Mouse (Mus musculus): ENCODE data around the gene Tbc1d7.

Tbc1d7 gene

GRCm38 (mm10) chr13:43171020-43171710, at the start of gene Tbc1d7:
Gene Tbc1d7, minus strand, starts transcription at chr13:43171501.
- DNase-seq (ENCODE audit: low read depth) = peak; percentile 92

DNA sequence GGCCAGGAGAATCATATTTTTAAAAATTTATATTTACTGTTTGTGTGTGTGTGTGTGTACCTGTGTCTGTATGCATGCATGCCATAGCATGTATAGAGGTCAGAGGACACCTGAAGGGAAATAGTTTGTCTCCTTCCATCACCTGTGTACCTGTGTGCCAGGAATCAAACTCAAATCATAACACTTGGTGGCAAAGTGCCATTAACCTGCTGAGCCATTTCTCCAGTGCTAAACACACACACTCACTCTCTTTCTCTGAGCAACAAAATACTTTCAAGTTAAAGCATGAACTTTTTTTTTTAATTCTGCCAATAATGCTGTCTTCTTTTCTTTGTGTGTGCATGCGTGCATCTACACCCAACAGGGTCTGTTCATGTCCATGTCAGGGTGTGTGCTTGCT, 49.3 kb upstream of the Tbc1d7 start:
- DNase-seq (ENCODE audit: low read depth) = no peak

DNA sequence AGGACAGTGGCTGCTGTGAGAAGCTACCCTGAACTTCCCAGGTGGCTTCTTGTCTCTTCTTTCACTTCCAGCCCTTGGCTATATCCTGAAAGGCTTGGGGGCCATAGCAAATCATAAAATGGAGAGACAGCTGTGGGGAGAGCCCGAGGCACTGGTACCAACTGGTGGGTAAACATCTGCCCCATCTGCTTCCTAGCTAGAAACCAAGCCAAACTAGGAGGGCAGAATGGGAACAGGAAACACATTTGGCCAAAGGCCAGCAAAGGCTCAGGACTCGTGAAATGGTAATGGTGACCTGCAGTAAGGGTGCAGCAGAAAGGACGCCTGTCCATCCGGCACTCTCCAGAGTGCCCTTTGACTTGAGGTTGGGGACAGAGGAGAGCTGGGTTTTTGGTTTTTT, 47.5 kb upstream of the Tbc1d7 start:
- no peak for DNase-seq (ENCODE audit: low read depth)

DNA sequence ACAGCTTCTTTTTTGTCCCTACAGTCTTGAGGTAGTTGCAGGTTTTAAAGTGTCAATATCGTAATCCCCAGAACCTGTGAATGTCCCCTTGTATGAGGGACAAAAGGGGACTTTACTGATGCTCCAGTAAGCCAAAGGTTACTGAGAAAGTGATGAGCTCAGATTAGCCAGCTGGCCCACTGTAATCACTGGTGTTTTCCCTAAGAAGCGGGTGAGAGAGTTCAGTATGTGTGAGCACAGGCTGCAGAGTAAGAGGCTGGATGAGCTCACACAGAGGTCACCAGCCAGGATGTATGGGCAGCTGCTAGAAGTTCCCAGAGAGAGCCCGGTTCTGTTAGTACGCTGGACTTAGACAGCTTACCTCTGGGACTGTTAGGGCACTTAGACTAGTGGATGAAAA, 47.0 kb upstream of the Tbc1d7 start:
- no peak for DNase-seq (ENCODE audit: low read depth)

- no peak for DNase-seq (ENCODE audit: low read depth)
Observed at GRCm38 (mm10) chr13:43217686-43218085, 46.4 kb upstream of the Tbc1d7 start.

- DNase-seq (ENCODE audit: low read depth) = no peak
Observed at GRCm38 (mm10) chr13:43217059-43217458, 45.8 kb upstream of the Tbc1d7 start.

- no peak for DNase-seq (ENCODE audit: low read depth)
Observed at GRCm38 (mm10) chr13:43215994-43216706, 44.8 kb upstream of the Tbc1d7 start.

DNA sequence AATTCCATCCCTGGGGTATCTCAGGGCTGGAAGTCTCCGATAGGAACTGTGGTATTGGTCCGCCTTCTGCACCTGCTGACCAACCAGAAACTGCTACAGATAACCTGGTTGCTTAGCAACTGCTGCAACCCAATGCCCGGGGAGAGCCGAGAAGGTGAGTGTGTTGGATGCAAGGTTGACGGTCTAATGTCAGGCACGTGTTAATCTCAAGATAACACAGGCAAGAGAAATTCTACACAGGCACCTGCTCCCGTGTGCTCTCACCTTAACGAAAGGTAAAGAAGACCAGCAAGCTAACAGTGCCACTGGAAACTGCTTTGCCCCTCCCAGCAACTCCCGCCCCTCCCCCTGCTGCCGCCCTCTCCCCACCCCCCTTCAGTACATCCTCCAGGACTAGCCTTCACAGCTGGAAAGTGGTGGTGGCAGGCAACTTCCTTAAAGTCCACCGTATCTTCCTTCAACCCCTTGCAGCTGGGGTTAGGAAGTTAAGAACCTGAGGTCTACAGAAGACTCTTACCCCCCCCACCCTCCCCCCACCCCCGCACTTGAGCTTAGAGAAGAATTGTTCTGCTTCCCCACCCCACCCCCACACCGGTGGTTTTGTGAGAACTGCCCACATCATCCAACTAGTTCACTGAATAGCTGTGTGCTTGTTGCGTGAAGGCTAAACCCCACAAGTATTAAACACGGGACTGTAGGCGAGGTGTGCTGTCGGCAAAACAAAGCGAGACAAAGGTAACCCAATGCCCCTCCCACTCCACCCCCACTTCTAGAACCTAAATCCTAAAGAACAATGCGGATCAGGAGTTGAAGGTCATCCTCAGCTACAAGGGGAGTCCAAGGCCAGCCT, 44.1 kb upstream of the Tbc1d7 start:
- no peak for DNase-seq (ENCODE audit: low read depth)

- DNase-seq (ENCODE audit: low read depth) = no peak
Observed at GRCm38 (mm10) chr13:43212338-43212737, 41.0 kb upstream of the Tbc1d7 start.

DNA sequence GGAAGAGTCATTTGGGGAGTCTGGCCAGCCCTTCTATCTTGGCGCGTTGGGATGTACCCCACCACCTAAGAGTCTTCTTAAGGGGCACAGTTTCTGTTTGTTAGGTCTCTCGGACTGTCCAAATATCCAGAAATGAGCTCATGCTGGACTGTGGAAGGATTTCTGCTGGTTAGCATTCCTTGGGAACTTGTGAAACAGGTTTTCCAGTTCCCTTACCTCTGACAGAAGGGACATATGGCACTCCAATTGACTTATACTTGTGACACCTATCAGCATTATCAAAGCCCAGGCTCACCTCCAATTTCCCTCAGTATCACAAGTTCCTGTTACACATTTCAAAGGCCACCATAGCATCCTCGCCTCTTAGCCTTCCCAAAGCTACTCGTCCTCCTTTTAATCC, 39.7 kb upstream of the Tbc1d7 start:
- no peak for DNase-seq (ENCODE audit: low read depth)

DNA sequence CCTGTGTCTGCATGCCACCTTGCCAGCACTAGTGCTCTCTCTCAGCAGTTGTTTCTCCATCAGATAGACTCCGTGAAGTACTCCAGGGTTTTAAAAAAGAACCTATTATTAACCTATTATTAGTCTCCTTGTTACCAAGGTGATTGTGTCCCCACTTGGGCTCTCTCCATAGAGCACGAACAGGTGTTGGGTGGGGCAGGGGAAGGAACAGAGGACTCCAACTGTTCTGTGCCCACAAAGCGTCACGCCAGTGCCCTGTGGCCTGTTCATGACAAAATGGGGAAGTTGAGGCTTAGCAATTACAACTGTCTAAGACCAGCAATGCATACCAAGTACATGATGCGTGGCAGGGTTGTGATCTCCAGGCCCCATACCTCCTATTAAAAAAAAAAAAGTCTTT, 38.3 kb upstream of the Tbc1d7 start:
- DNase-seq (ENCODE audit: low read depth) = no peak

DNA sequence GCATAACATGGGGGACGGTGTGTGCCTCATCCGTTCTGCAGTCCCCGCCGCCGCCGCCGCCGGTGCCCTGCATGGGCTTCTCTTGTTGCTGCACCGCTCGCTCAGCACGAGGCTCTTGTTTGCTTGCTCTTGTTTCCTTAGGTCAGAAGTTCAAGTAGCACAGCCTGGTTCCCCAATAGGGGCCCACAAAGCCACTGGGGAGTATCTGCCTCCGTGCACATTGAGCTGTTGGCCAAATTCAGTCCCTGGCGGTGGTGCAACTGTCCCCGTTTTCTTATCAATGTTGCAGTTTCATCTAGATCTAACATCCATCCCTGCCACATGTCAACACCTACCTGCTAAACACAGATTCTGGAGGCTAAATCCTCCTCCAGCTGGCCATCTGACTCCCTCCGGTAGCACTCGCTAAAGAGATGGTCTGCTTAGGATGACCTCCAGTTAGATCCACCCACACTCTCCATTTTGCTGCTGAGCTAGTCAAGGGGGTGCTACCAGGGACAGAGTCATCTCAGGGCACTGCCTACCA, 37.7 kb upstream of the Tbc1d7 start:
- DNase-seq (ENCODE audit: low read depth) = no peak

GRCm38 (mm10) chr13:43206118-43206683, 34.9 kb upstream of the Tbc1d7 start:
- no peak for DNase-seq (ENCODE audit: low read depth)

DNA sequence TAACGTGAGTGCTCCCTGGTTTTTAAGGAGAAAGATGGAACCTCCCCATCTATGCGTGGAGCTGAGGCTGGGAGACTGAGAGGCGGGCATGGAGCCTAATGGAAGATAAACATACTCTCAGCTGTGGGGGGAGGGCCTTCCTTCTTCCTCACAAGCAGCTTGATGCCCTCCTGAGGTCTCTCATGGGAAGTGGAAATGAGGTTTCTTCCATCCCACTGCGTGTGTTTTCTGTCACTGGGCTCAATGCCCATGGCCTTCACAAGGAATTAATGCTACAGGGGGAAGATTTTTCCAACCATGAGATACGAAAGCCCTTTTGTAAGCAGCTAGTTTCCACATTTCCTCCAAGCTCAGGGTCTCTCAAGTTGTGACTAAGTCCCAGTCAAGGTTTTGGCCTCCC, 32.3 kb upstream of the Tbc1d7 start:
- no peak for DNase-seq (ENCODE audit: low read depth)

DNA sequence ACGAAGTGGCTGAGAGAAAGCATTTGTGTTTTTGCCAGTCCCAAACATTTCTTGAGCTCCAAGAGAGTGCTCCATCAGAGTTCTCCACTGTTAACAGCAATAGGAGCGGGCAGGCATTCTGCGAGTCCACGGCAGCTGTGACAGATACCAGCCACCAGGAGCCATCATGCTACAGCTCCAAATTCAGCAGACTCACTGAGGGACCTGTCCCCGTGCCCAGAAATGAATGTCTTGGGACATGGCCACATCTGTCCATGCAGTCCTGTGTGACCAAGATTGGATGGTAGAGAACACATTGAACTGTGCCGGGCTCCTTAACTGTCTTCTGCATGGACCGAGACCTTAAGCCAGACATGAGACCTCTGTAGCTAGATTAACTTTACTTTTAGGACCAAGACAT, 31.9 kb upstream of the Tbc1d7 start:
- DNase-seq (ENCODE audit: low read depth) = no peak

GRCm38 (mm10) chr13:43202351-43202750, 31.1 kb upstream of the Tbc1d7 start:
- no peak for DNase-seq (ENCODE audit: low read depth)

- DNase-seq (ENCODE audit: low read depth) = no peak
Observed at GRCm38 (mm10) chr13:43201033-43201432, 29.7 kb upstream of the Tbc1d7 start.

GRCm38 (mm10) chr13:43200473-43200872, 29.2 kb upstream of the Tbc1d7 start:
- DNase-seq (ENCODE audit: low read depth) = no peak

GRCm38 (mm10) chr13:43199749-43200148, 28.4 kb upstream of the Tbc1d7 start:
- no peak for DNase-seq (ENCODE audit: low read depth)

GRCm38 (mm10) chr13:43199282-43199681, 28.0 kb upstream of the Tbc1d7 start:
- no peak for DNase-seq (ENCODE audit: low read depth)

DNA sequence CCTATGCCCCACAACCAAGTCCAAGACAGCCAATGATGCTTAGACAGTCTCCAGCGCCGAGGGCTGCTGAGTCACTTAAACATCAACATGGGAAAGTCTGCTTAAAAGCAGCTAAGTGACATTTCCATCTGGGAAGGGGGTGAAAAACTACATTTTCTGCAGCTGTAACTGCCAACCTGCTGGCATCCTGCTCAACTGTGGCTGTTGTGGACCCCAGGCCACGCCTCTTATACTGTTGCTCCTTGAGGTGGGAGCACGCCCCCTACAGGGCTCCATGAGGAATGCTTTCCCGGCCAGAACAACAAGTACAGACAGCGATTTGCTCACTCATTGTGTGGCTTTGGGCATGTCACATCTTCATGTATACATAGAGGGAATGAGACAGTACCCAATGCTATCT, 25.9 kb upstream of the Tbc1d7 start:
- DNase-seq (ENCODE audit: low read depth) = no peak

GRCm38 (mm10) chr13:43196000-43196399, 24.7 kb upstream of the Tbc1d7 start:
- no peak for DNase-seq (ENCODE audit: low read depth)

Measured in c-Kit-positive CD71-positive TER-119-negative erythroid progenitor cells, embryonic 14.5 days (primary cell).